Mouse (Mus musculus): Measurements from ENCODE around the gene Olfr1042. TPM values are rescaled to one million over a fixed set of nuclear protein-coding genes. Genes with fewer than 3 reads are reported as not detected.
"Not testable (repeated sequence)": the region's sequence is repeated elsewhere in the genome, so short reads cannot be mapped to it uniquely, and the experiment has no call there.

Olfr1042 gene
- not detected for total RNA-seq (2018; cell fraction: chromatin; rRNA removed)
- not detected for total RNA-seq (2018; cell fraction: cytosol; rRNA removed)
- not detected for total RNA-seq (2018; cell fraction: nucleus; rRNA removed)
- polyA plus RNA-seq (2018), result not detected in 3 replicates

DNA sequence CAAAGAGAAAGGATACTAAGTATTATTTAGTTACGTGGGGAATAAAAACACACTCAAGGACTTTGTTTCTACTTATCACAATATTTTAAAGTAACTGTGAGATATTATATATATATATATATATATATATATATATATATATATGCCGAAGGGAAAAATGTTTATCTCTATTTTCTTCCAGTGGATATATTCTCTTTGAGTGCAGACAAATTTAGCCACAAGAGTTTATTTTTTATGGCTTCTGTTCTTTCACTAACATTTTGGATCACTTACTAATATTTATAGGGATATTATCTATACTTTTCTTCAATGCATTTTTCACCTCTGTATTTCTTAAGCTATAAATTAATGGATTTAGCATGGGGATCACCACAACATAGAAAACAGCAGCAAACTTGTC lies at the start of gene Olfr1042:
Olfr1042 (minus strand) TSS at position 101 of the 400 bp plus-strand sequence.
- WGBS (ENCODE audit: missing documents), result 80% methylated on average over 1 of the region's 2 CpGs
- Histone ChIP-seq H3K79me2 (ENCODE audit: inconsistent target) (no peaks in the 10 kb centered on the region), H3K4me3 (ENCODE audit: inconsistent target) (no peak within 1 kb of the TSS), H3K27ac (no peak within 1 kb of the TSS), H3K36me3 (ENCODE audit: inconsistent target) (no peaks in the 10 kb centered on the region)

- Histone ChIP-seq H3K4me3 (ENCODE audit: inconsistent target) (no peak within 1 kb of the TSS), H3K36me3 (ENCODE audit: inconsistent target) (no peaks in the 10 kb centered on the region), H3K79me2 (ENCODE audit: inconsistent target) (no peaks in the 10 kb centered on the region), H3K27ac (no peak within 1 kb of the TSS)
These were observed 41.3 kb upstream of the Olfr1042 start, which contains the start of gene Olfr1045 for GRCm38 (mm10) chr2:86202909-86203308. Gene Olfr1045 (minus strand): TSS chr2:86203009.

GRCm38 (mm10) chr2:86195863-86196262 lies 34.2 kb upstream of the Olfr1042 start:
- H3K79me2 ChIP-seq (ENCODE audit: inconsistent target), result no peaks in the 10 kb centered on the region
- no peak overlapping the region for H3K27ac ChIP-seq
- H3K4me3 ChIP-seq (ENCODE audit: inconsistent target), result no peak overlapping the region
- no peaks in the 10 kb centered on the region for H3K36me3 ChIP-seq (ENCODE audit: inconsistent target)
- WGBS (ENCODE audit: missing documents), result 56% methylated on average over 1 of the region's 1 CpGs

- no peaks in the 10 kb centered on the region for H3K36me3 ChIP-seq (ENCODE audit: inconsistent target)
- H3K27ac ChIP-seq, result no peak within 1 kb of the TSS
- no peaks in the 10 kb centered on the region for H3K79me2 ChIP-seq (ENCODE audit: inconsistent target)
These were observed 23.9 kb upstream of the Olfr1042 start, which contains the start of gene Olfr52 for GRCm38 (mm10) chr2:86185583-86185982. Gene Olfr52 (minus strand): TSS chr2:86185683.

DNA sequence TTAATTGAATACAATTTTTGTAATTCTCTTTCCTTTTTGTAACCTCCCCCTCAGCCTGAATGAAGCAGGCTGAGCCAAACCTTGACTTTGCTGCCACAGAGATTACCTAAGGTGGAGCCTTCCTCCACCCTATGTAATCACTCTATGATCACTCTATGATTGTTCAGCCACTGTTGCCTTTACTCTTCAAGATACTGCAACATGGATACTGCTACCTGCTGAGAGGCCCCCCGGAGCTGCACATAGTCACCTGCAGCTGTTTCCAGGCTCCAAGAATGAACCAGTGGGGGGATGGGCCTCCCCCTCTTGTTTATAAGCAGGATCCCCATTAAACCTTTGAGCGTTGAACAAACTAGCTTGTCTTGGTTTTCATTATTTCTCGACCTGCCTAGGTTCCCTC lies 18.3 kb upstream of the Olfr1042 start:
- no peaks in the 10 kb centered on the region for H3K36me3 ChIP-seq (ENCODE audit: inconsistent target)
- no peak overlapping the region for H3K27ac ChIP-seq
- WGBS (ENCODE audit: missing documents), result 91% methylated on average over 3 of the region's 3 CpGs
- no peaks in the 10 kb centered on the region for H3K79me2 ChIP-seq (ENCODE audit: inconsistent target)
- H3K4me3 ChIP-seq (ENCODE audit: inconsistent target), result no peak overlapping the region

More at GRCm38 (mm10) chr2:86185583-86185982, 23.9 kb upstream of the Olfr1042 start, which contains the start of gene Olfr52:
- no peak within 1 kb of the TSS for H3K4me3 ChIP-seq (ENCODE audit: inconsistent target)

GRCm38 (mm10) chr2:86177720-86178119 lies 16.1 kb upstream of the Olfr1042 start, which contains the start of gene Olfr1044:
Gene Olfr1044 (minus strand): TSS chr2:86177820.
- H3K36me3 ChIP-seq (ENCODE audit: inconsistent target), result no peaks in the 10 kb centered on the region
- no peak within 1 kb of the TSS for H3K27ac ChIP-seq
- H3K4me3 ChIP-seq (ENCODE audit: inconsistent target), result no peak within 1 kb of the TSS
- H3K79me2 ChIP-seq (ENCODE audit: inconsistent target), result no peaks in the 10 kb centered on the region

- WGBS (ENCODE audit: missing documents), result 38% methylated on average over 7 of the region's 7 CpGs
- H3K79me2 ChIP-seq (ENCODE audit: inconsistent target); H3K4me3 ChIP-seq (ENCODE audit: inconsistent target); H3K36me3 ChIP-seq (ENCODE audit: inconsistent target); H3K27ac ChIP-seq: not testable (repeated sequence)
These were observed 13.8 kb upstream of the Olfr1042 start for GRCm38 (mm10) chr2:86175422-86175821.

- no peak within 1 kb of the TSS for H3K27ac ChIP-seq
- H3K36me3 ChIP-seq (ENCODE audit: inconsistent target), result no peaks in the 10 kb centered on the region
- WGBS (ENCODE audit: missing documents), result 90% methylated on average over 2 of the region's 2 CpGs
- no peak within 1 kb of the TSS for H3K4me3 ChIP-seq (ENCODE audit: inconsistent target)
- no peaks in the 10 kb centered on the region for H3K79me2 ChIP-seq (ENCODE audit: inconsistent target)
These were observed 5.8 kb upstream of the Olfr1042 start, which contains the start of gene Olfr1043 for GRCm38 (mm10) chr2:86167422-86167821. Gene Olfr1043 (minus strand): TSS chr2:86167522.

DNA sequence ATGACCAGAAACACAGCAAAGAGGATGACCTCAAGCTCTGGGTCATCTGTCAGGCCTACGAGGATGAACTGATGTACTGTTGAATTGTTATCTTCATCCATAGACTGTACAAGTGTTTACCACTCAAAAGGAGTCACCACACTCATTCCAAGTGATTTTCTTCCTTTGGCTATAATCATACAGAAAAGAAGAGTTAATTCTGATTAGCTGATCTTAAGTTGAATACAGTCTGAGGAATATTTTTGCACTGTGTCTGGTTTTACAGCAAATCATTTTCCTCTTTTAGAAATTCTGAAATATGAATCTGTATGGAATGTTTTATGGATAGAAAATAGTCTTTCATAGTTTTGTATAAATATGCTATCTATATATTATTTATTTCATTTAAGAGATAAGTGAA lies 15.0 kb downstream of the Olfr1042 start, which contains the start of gene Olfr1040:
Olfr1040 (minus strand) TSS at position 101 of the 400 bp plus-strand sequence.
- no peak within 1 kb of the TSS for H3K4me3 ChIP-seq (ENCODE audit: inconsistent target)
- 86% methylated on average over 1 of the region's 1 CpGs for WGBS (ENCODE audit: missing documents)
- H3K36me3 ChIP-seq (ENCODE audit: inconsistent target), result no peaks in the 10 kb centered on the region
- no peak within 1 kb of the TSS for H3K27ac ChIP-seq
- H3K79me2 ChIP-seq (ENCODE audit: inconsistent target), result no peaks in the 10 kb centered on the region

GRCm38 (mm10) chr2:86135828-86136227 lies 25.8 kb downstream of the Olfr1042 start, which contains the start of gene Olfr1039:
Gene Olfr1039 (minus strand): TSS chr2:86135928.
- Histone ChIP-seq H3K27ac (no peak within 1 kb of the TSS), H3K36me3 (ENCODE audit: inconsistent target) (no peaks in the 10 kb centered on the region), H3K4me3 (ENCODE audit: inconsistent target) (no peak within 1 kb of the TSS), H3K79me2 (ENCODE audit: inconsistent target) (no peaks in the 10 kb centered on the region)
- 100% methylated on average over 1 of the region's 1 CpGs for WGBS (ENCODE audit: missing documents)

Other genes starting within 250 kb of the Olfr1042 start
- gene Olfr1025-ps1, start 246.6 kb downstream of the Olfr1042 start, polyA plus RNA-seq (2018), result not detected in 3 replicates
- gene Olfr1026, start 240.3 kb downstream of the Olfr1042 start, polyA plus RNA-seq (2018), result not detected in 3 replicates
- not detected in 3 replicates for gene Olfr1028, start 211.4 kb downstream of the Olfr1042 start, polyA plus RNA-seq (2018)
- not detected in 3 replicates for gene Olfr1029, start 187.9 kb downstream of the Olfr1042 start, polyA plus RNA-seq (2018)
- not detected in 3 replicates for gene Olfr1030, start 182.6 kb downstream of the Olfr1042 start, polyA plus RNA-seq (2018)
- gene Olfr1031, start 171.5 kb downstream of the Olfr1042 start, polyA plus RNA-seq (2018), result not detected in 3 replicates
- not detected in 3 replicates for gene Olfr1032, start 156.3 kb downstream of the Olfr1042 start, polyA plus RNA-seq (2018)
- 0.22 TPM in 1 of 3 replicates, not detected in the others for gene Olfr1033, start 141.2 kb downstream of the Olfr1042 start, polyA plus RNA-seq (2018)
- gene Olfr1034, start 116.0 kb downstream of the Olfr1042 start, polyA plus RNA-seq (2018), result not detected in 3 replicates
- gene Olfr1036, start 87.8 kb downstream of the Olfr1042 start, polyA plus RNA-seq (2018), result not detected in 3 replicates
- not detected in 3 replicates for gene Olfr1037, start 74.5 kb downstream of the Olfr1042 start, polyA plus RNA-seq (2018)
- not detected in 3 replicates for gene Olfr1039, start 25.9 kb downstream of the Olfr1042 start, polyA plus RNA-seq (2018)
- not detected in 3 replicates for gene Olfr1040, start 15.1 kb downstream of the Olfr1042 start, polyA plus RNA-seq (2018)
- gene Olfr1043, start 5.7 kb upstream of the Olfr1042 start, polyA plus RNA-seq (2018), result not detected in 3 replicates
- gene Olfr1044, start 16.0 kb upstream of the Olfr1042 start, polyA plus RNA-seq (2018), result not detected in 3 replicates
- not detected in 3 replicates for gene Olfr52, start 23.8 kb upstream of the Olfr1042 start, polyA plus RNA-seq (2018)
- gene Olfr1045, start 41.2 kb upstream of the Olfr1042 start, polyA plus RNA-seq (2018), result not detected in 3 replicates
- gene Olfr1046, start 57.5 kb upstream of the Olfr1042 start, polyA plus RNA-seq (2018), result not detected in 3 replicates
- not detected in 3 replicates for gene Olfr1047, start 69.6 kb upstream of the Olfr1042 start, polyA plus RNA-seq (2018)
- gene Olfr1048, start 78.5 kb upstream of the Olfr1042 start, polyA plus RNA-seq (2018), result not detected in 3 replicates
- gene Olfr1049, start 96.5 kb upstream of the Olfr1042 start, polyA plus RNA-seq (2018), result not detected in 3 replicates
- not detected in 3 replicates for gene Olfr1051, start 117.2 kb upstream of the Olfr1042 start, polyA plus RNA-seq (2018)
- not detected in 3 replicates for gene Olfr1052, start 130.6 kb upstream of the Olfr1042 start, polyA plus RNA-seq (2018)
- not detected in 3 replicates for gene Olfr1053, start 153.4 kb upstream of the Olfr1042 start, polyA plus RNA-seq (2018)
- not detected in 3 replicates for gene Olfr1054, start 173.6 kb upstream of the Olfr1042 start, polyA plus RNA-seq (2018)
- not detected in 3 replicates for gene Olfr1055, start 188.4 kb upstream of the Olfr1042 start, polyA plus RNA-seq (2018)
- not detected in 3 replicates for gene Olfr1056, start 200.6 kb upstream of the Olfr1042 start, polyA plus RNA-seq (2018)
- gene Olfr1057, start 216.6 kb upstream of the Olfr1042 start, polyA plus RNA-seq (2018), result not detected in 3 replicates
- not detected in 3 replicates for gene Olfr1058, start 226.7 kb upstream of the Olfr1042 start, polyA plus RNA-seq (2018)